ENCODE assay signal across 16 mouse cellular contexts in genomic region chr4:140935643-140936042, GRCm38 (mm10).
"Had no signal": no experiment of that assay in that cellular context is flagged by ENCODE, and none has a peak within 500 bp of the region (broad histone marks: within the 10 kb centered on the region; RNA-seq: fewer than 3 reads in every experiment).

No protein-coding gene starts in this region.

- H3K9ac ChIP-seq: limb, embryonic 13.5 days; liver, embryonic 14.5 days; neural tube, embryonic 13.5 days had no signal

- DNase-seq: kidney, adult 8-10 months; kidney, postnatal 36 days; layer of hippocampus, adult 9-11 months; layer of hippocampus, postnatal 36 days; lung, adult 2 months; lung, postnatal 36 days; midbrain, embryonic 14.5 days; right cerebral cortex, postnatal 4 days; spleen, adult 18-20 months; thymus, adult 18-20 months; thymus, postnatal 14 days had no signal

- H3K4me1 ChIP-seq: limb, embryonic 13.5 days had no signal

- H3K4me3 ChIP-seq: limb, embryonic 13.5 days; neural tube, embryonic 13.5 days had no signal

- H3K27ac ChIP-seq: limb, embryonic 13.5 days; liver, embryonic 14.5 days; neural tube, embryonic 13.5 days had no signal

- ATAC-seq: intestine, postnatal 0 days; lung, postnatal 0 days had no signal

- H3K27me3 ChIP-seq: limb, embryonic 13.5 days; neural tube, embryonic 13.5 days had no signal

- H3K36me3 ChIP-seq: limb, embryonic 13.5 days; neural tube, embryonic 13.5 days had no signal

- H3K4me2 ChIP-seq: limb, embryonic 13.5 days; neural tube, embryonic 13.5 days had no signal
